ENCODE assay signal across 26 mouse cellular contexts in the genomic region with DNA sequence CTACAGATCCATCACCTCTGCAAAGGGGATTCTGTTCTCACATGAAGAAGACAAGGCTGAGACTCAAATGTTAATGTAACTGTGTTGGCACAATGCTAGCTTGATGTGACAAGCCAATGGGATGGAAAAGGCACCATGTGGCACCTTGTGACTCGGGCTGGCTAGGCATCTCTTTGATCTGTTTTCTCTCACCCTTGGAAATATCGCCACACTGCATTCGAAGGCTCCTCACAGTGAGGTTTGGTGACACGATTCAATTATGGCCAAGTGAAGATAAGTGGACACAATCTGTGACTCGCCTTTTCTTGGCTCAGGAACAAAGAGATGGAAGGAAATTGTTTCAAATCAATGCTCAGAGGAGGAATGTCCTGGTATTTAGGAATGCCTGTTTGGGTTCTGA.
"Had no signal": no experiment of that assay in that cellular context is flagged by ENCODE, and none has a peak within 500 bp of the region (broad histone marks: within the 10 kb centered on the region; RNA-seq: fewer than 3 reads in every experiment).

No protein-coding gene starts in this region.

- H3K27me3 ChIP-seq: kidney, embryonic 15.5 days; limb, embryonic 13.5 days; liver, embryonic 12.5 days; liver, embryonic 15.5 days; lung, embryonic 15.5 days; megakaryocyte, embryonic 14.5 days; neural tube, embryonic 12.5 days; neural tube, embryonic 15.5 days had no signal

- DNase-seq: kidney, postnatal 10 days; kidney, postnatal 36 days; layer of hippocampus, postnatal 36 days; liver; lung, adult 18-20 months; lung, postnatal 10 days; lung, postnatal 36 days; midbrain, embryonic 14.5 days; right cerebral cortex, adult 18-20 months; right cerebral cortex, postnatal 14 days; right cerebral cortex, postnatal 4 days; thymus, adult 2 months; thymus, postnatal 14 days; thymus, postnatal 4 days had no signal

- H3K36me3 ChIP-seq: kidney, embryonic 15.5 days; limb, embryonic 10.5 days; limb, embryonic 13.5 days; liver, embryonic 12.5 days; liver, embryonic 15.5 days; lung, embryonic 15.5 days; midbrain, embryonic 10.5 days; neural tube, embryonic 12.5 days; neural tube, embryonic 15.5 days had no signal

- H3K27ac ChIP-seq: kidney, embryonic 15.5 days; left cerebral cortex, adult 2 months; limb, embryonic 10.5 days; limb, embryonic 13.5 days; liver, embryonic 12.5 days; liver, embryonic 15.5 days; lung, embryonic 15.5 days; midbrain, embryonic 10.5 days; neural tube, embryonic 12.5 days; neural tube, embryonic 15.5 days; stomach, postnatal 0 days had no signal

- ATAC-seq: liver, embryonic 12.5 days had no signal

- H3K9ac ChIP-seq: kidney, embryonic 15.5 days; limb, embryonic 13.5 days; liver, embryonic 12.5 days; liver, embryonic 15.5 days; lung, embryonic 15.5 days; neural tube, embryonic 12.5 days; neural tube, embryonic 15.5 days had no signal

- H3K9me3 ChIP-seq: kidney, embryonic 15.5 days; limb, embryonic 10.5 days; limb, embryonic 13.5 days; liver, embryonic 15.5 days; lung, embryonic 15.5 days; midbrain, embryonic 10.5 days; neural tube, embryonic 12.5 days; neural tube, embryonic 15.5 days had no signal

- H3K4me2 ChIP-seq: kidney, embryonic 15.5 days; limb, embryonic 13.5 days; liver, embryonic 12.5 days; liver, embryonic 15.5 days; lung, embryonic 15.5 days; neural tube, embryonic 12.5 days; neural tube, embryonic 15.5 days had no signal

- H3K4me3 ChIP-seq: kidney, embryonic 15.5 days; left cerebral cortex, adult 2 months; limb, embryonic 10.5 days; limb, embryonic 13.5 days; liver, embryonic 12.5 days; liver, embryonic 15.5 days; lung, embryonic 15.5 days; midbrain, embryonic 10.5 days; neural tube, embryonic 12.5 days; neural tube, embryonic 15.5 days had no signal

- H3K4me1 ChIP-seq: kidney, embryonic 15.5 days; limb, embryonic 13.5 days; liver, embryonic 12.5 days; liver, embryonic 15.5 days; lung, embryonic 15.5 days; megakaryocyte, embryonic 14.5 days; neural tube, embryonic 15.5 days had no signal
